Mouse (Mus musculus): ENCODE results near the gene Prss35.

Prss35 gene

DNA sequence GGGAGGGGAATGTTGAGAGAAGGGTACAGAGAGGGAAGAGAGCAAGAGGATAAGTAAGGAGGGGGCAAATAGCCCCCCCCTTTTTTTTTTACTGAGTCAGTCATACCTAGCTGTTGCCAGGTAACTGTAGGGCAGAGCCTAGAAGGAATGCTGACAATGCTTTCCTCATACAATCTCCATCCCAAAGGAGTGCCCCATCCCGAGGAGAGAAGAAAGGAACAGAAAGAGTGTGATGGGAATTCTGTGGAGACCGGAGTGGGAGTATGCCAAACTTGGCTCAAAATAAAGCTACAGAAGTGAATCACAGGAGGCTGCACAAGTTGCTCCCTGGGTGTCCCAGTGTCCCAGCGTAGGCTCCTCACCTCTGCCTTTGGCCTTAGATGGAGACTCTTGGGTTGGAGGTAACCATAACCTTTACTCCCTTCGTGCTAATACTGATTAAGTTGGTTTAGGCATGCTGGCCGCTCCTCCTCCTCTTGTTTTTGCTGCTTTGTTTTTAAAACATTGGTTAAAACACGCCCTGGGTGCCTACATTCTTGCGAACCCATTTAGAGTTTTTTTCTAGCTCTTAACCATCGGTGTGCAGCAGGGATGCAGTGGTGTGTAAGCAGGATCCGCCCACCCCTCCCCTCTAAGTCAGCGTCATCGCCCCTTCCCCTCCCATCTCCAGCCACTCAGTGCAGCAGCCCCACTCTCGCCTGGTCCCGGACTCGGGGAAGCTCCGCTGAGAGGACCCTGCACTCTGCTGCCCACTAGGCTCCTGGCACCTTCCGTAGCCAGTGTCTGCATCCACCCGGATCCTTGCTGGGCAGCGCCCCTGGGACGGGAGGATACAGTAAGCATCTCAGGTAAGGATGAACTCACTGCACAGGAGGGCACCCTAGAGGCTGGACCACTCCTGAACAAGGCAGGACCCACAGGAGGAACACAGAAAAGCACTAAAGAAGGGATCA, at the start of gene Prss35:
TSS of gene Prss35 (plus strand) at position 691 of the 953 bp plus-strand sequence.
- no peak for DNase-seq

DNA sequence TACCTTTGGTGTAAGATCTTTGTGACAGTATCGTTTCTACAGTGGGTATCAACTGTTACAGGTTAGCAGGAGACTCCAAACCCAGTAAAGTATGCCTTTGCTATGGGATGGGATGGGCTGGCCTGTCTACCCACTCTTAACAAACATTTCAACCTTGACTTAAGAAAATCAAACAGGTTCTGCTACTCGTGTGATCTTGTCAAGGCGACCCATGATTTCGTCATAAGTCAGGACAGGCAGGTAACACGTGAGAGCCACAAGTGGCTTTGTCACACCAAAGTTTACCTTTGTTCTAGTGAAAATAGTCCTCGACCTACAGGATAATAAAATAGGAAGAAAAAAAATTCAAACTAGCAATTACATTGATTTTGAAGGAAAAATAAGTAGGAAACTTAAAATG, 49.5 kb upstream of the Prss35 start:
- no peak for DNase-seq

DNA sequence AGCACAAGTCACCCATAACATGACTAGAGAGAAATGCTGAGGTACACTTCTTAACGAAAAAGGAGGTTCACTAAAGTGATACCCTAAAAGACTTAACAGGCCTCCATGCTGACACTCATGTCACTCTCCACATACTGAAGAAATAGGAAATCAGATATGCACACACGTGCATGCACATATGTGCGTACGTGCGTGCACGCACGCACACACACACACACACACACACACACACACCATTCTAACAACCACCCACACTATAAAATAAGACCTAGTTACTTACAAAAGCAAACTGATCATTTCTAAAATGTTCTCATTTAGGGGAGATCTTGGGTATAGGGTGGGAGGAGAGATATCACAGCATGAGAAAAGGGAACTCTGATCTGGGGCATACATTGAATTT, 48.8 kb upstream of the Prss35 start:
- DNase-seq, result no peak

DNA sequence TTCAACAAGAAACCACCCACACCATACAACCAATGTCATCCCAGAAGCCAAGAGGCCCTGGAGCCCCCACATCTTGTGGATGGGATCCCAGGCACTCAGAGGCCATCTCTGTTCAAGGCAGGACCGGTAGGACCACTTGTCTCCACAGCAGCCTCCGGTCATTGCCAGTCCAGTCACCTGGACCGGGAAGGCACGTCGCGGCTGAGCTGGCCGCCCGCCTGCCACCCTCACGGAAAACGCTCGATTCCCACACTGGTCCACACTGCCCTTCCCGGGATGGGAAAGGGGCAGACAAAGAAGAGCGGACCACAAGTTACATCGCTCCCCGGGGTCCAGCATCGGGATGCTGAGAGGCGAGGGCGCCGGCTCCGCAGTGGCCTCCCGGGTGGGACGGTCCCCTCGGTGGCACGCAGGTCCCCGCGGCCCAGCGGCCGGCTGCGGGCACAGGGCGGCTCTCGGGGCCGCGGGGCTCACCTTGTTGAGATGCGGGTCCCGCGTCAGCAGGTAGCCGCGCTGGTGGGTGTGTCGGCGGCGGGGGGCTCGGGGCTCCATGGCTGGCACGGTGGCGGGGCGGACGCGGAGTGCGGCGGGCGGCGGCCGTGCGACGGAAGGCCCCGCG, 48.1 kb upstream of the Prss35 start:
- peak in 1 of 2 experiments; percentile 1 for DNase-seq

DNA sequence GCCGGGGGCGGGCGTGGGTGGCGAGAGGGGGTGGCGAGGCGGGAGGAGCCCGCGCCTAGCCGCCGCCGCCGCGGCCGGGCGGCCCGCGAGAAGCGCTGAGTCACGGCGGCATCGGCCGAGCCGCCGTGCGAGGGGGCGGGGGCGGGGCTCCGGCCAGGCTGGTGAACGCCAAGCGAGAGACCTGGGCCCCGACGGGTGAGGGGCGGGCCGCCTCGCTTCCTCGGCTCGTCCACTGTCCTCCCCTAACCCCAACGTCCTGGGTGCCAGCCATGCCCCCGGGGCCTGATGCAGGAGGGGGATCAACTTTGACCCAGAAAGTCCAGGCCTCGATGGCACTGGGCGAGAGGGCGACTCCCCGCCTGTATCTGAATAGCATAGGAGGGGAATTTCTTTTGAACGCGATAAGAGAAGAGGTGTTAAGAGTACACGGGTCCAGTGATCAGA, 47.6 kb upstream of the Prss35 start, which contains the start of gene Me1:
TSS of gene Me1 (minus strand) at position 136 of the 444 bp plus-strand sequence.
- DNase-seq, result no peak

DNA sequence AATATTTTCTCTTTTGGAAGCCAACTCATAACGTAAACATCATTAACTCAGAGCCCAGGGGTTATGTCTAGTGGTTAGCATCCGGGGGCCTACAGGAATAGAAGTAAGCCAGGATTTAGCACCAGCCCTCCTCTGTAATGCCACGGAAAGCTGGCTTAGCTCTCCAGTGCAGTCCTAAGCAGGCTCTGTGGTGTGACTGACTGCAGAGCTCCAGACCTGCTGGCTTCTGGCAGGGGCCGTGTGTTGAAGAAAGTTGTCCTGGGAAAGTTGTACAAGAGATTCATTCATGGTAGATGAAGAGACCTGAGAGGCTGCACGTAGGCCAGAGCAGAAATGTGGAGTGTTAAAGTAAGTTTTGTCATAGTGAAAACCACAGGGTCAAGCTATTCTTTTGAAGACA, 42.2 kb upstream of the Prss35 start:
- DNase-seq, result no peak

DNA sequence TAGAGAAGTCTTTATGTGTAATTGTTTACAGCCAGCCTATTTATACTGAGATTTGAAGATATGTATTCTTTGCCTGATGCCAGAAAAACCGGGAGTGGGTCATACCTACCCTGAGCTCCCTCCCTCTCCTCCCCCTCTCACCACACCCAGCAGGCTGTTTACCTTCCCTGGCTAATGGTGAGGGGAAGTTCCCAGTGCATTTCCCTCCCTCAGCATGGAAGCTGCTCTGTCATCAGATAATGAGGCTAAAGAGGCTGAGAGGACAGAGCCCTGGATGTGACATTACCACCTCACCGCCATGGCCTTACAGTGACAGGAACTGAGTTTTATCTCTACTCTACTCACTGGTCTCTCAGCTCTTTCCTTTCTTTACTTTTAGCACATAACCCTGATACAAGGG, 41.6 kb upstream of the Prss35 start:
- no peak for DNase-seq

DNA sequence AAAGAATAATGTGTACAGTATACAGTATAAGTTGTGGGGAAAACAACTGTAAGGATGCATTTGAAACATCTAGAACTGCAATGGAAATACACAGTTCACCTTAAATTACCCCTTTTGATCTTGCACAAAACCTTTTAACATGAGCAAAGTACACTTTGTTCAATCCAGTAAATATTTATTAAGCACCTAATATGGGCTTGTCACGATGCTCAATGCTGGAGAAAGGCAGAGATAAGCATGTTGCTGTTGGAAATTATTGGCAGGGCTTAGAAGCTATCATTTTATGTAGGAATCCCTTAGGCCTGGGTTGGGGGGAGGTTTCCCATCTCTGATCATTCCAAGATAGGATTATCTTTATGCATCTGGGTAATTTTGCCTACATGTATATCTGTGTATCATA, 36.0 kb upstream of the Prss35 start:
- DNase-seq, result no peak

DNA sequence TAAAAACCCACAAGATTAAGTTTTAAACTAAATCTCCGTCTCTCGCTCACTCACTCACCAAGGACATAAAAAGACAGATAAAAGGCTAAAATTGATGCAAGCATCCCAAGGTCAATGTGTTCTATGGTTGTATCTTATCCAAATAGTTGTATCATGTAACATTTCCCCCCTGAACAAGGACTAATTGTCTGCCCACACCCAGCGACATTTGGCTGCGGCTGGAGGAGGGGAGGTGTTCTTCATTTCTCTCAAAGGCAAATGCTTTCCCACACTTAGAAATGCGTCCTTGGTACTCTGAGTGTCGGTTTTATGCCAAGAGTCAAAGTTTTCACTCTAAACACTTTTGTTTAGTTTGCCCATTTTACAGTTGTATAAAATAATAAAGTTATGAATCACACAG, 34.5 kb upstream of the Prss35 start:
- no peak for DNase-seq

DNA sequence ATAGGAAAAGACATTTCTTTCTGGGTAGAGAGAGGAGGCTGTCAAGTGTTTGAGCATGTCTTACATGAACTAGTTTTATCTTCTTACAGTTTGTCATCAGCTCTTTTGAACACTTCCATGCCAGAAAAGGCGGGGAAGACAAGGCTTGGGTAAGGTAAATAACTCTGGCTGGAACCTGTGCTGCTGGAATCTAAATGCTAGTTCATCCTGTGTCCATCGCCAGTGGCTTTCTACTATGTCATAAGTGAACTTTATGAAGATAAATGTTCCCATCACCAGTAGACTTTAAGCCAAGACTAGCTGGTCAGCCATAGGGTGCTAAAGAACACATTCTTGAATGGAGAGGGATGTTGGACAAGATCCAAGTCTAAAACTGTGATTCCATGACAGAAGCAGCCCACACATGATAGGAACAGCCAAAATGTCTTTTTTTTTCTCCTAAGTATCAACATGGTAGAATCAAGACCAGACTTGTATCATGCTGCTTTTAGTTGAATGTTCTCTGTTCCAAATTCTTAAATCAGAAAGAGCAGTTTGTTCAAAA, 33.3 kb upstream of the Prss35 start:
- DNase-seq, result no peak

DNA sequence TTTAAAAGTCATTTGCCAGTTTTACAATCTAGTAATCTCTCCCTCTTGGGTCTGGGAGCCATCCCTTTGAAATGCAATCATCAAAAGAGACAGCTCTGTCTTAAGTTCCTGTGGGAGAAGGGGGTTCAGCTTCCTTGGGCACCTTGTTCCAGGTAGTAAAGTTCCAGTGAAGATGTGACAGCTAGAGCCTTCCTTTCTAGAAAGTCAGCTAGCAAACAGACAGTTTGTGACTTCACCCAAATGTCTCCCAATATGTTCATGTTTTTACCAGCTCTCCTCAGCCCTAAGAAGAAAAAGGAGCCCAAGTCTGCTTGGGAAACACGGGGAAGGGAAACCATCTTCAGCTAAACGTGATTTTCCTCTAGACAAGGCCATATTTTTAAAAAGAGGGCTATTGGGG, 30.8 kb upstream of the Prss35 start:
- DNase-seq, result no peak

DNA sequence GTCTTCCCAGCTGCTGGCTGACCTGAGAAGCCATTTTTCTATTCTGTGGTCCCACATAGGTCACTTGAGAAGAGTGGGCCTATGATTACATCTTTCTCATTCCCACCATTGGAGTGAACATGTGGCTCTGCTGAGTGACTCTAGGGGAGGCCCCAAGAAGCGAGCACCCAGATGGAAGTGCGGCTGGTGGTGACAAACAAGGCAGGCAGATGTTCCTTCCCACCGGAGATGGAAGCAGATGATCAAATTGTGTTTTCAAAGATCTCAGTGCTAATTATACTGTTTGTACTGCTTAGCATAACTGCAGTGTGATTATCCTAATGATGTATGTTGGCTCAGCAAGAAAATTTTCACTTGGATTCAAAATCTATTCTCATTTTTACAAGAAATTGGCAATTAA, 29.4 kb upstream of the Prss35 start:
- no peak for DNase-seq

DNA sequence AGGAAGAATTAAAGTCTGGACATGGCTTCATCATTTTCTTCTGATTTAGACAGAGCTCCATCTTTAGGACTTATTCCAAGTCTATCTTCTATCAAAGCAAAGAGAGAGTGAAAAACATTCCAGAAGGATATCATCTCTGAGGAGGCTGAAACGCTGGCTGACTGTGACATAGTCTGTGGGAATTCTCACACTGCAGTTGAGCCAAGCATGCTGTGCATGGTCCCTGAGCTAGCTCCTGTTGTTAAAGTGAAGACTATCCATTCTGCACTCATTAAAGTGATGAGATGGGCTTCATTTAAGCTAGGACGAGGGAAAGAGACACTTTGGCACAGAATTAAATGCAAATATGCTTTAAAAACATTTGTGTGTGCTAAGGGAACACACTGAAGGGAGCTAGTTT, 26.9 kb upstream of the Prss35 start:
- no peak for DNase-seq

DNA sequence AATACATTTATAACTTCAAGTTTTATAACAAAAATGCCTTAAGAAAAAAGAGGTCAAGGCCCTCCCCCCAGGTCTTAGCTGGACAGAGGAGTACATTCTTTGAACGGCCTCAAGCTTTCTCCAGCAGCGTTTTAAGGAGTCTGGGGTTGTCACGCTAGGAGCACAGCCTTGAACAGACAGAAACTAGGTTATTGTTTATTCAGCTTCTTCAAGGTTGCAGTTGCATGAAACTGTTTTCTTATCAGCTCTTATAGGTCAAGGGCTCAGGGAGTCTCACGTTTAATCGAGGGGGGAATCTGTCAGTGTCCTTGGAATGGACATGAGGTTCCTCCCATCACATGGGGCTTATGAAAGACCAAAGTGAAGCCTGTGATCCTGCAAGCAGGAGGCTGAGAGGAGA, 26.3 kb upstream of the Prss35 start:
- no peak for DNase-seq

DNA sequence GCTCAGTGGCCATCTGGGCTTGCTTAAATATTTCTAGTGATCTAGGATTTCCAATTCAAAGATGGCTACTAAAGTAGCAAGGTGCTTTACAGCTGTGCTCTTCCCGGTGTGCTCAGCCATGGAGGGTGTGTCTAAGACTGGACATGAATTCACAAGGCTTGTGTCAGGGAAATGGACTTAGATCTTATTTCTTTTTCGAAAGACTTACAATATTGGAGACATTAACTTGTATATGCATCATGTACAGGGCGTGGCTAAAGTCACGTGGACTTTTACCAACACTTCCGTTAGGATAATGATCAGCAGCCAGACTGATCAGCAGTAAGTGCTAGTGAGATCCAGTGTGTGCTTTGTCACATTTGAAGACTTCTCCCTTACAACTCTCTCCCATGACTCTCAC, 23.2 kb upstream of the Prss35 start:
- no peak for DNase-seq

DNA sequence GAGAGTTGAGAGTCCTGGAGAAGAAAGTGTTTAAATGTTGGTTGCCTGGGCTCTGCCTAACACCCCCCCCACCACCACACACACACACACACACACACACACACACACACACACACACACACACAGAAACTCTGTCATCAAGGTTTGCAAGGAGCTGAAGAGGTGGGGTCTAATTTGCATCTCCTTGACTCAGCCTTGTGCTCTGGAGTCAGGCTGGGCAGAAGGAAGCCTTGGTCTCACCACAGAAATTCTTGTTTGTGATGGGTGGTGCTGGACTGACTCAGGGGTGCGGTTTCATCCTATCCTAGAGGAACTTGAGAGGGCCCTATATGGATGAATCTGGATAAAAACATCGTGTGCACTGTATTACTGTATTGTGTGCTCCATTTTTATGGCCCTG, 22.7 kb upstream of the Prss35 start:
- DNase-seq, result no peak

DNA sequence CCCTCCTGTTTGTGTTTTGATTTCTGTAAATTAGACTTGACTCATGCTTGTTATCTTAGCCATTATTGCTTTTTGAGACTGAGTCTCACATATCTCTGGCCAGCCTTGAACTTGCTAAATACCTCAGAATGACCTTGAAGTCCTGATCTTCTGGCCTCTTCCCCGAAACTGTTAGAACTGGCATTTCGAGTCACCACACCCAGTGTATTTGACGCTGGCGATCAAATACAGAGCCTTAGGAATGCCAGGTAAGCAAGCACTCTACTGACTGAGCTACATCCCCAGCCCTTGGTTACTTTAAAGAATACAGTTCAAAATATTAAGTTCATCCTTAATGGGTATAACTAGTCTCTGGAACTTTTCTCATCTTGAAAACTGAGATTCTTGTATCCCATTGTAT, 18.4 kb upstream of the Prss35 start:
- no peak for DNase-seq

DNA sequence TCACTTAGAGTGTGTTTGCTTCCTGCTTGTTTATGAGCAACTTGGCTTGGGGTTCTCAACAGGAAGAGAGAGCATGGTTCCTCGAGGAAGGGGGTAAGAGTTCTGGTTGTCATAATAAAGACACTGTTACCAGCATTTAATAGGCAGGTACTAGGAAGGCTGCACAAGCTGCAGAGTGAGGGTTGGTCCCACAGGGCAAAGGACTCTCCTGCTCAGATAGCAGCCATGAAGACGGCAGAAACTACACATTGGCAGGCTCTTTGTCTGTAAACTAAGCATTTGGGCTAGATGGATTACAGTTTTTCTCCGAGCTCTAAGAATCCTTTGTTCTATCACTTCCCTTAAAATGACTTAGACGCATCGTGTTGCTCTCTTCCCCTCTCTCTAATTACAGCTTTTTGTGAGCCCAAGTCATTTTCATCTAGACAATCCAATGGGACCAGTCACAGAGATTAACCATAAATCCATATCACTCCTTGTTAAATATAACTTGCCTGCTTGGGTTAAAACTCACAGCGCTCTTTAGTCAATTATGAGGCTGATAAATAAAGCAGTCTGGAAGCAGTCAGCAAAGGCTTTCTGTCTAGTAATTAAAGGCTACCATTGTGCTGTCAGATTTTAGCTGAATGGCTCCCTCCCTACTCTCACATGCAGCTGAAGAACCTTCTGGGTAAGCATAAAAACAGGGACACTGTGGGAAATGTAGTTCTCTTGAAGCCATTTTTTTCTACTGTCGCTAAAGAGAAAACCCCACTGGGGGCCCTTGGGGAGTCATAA, 17.7 kb upstream of the Prss35 start:
- DNase-seq, result no peak

DNA sequence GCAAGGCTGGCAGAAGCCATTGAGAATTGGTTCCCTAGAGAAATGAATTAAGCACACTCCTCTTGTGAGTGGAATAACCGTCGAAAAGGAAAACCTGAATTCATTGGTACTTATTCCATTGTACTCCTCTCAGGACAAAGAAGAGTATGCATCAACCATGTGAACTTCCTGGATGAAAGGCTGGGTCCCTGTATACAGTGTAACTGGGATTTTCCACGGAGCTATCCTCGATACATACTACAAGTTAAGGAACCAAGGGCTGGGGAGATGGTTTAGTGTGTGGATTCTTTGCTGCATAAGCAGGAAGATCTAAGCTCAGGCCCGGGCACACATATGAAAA, 17.1 kb upstream of the Prss35 start:
- DNase-seq, result no peak

DNA sequence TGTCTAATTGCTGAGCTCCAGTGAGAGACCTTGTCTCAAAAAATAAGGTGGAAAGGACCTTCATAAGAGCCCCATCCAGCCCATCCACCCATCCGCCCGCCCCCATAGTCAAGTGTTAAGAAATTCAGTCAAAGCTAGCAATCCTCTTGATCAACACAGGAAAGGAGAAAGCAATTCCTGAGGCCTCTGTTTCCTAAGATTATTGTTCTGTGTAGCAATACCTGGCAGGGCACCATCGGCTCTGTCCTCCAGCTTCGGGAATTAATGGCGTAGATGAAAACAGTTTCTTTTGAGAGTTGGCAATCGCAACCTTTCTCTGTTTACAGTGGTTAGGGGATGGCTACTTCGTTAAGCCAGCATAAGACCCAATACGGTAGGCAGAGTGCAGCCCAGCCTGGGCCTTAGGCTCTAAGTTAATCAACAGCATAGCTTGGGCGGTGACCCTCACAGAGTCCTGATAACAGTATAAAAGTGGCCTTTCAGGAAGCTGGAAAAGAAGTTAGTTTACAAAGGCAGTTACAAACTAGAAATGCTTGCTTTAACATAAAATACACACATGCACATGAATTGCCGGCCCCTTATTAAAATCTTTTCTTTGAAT, 15.1 kb upstream of the Prss35 start:
- DNase-seq, result no peak

DNA sequence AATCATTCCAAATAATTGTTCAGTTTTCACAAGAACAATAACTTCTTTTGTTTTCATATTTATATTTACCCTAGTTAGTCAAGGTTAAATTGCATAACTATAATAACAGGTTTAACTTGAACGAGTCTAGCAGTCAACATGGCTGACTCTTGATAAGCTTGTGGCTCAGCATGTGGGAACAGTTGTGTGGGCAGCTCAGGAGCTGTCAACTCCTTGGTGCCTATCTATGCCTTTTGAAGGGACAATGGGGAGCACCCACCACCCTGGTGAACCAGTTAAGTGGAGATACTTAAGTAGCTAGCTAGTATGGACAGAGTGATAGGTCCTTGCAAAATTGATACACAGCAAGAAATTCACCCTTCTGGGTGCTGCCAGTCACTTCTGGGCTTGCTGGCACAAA, 14.4 kb upstream of the Prss35 start:
- no peak for DNase-seq

DNA sequence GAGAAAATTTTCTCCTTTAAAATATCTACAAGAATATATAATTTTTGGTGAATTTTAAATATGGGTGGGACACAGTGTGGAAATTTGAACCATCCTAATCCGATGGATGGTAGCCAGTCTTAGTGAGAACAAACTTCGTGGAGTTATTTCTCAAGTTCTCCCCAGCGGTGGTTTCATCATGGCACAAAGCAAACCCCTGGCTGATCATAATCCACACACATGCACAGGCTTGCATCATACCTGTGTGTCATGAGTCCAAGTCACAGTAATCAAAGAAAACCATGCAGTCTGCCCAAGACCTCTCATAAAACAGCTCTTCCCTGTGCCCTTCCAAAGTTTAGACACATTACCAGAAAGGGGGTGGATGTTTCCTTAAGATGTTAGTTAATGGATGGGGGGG, 13.6 kb upstream of the Prss35 start:
- no peak for DNase-seq

DNA sequence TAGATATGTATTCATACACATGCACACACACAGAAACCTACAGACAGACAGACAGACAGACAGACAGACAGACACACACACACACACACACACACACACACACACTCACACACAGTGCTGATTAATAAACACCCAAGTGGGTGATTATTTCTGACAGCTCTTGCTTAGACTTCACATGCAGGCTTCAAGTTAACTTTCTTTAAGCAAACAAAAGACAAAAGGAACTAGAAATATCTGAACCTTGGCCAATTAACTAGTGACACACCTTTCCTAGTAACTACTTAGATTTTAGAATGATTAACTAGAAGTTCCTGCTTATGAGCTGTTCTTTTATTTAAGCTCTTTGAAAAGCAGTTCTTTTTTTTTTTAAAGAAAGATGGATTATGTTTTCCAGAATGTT, 9.1 kb upstream of the Prss35 start:
- DNase-seq, result no peak

All from spleen, adult 18-20 months (tissue).